Mouse (Mus musculus) megakaryocyte-erythroid progenitor cell, adult 5-6 weeks (primary cell): ENCODE measurements around the gene Adgrv1. TPM values are rescaled to one million over a fixed set of nuclear protein-coding genes. Genes with fewer than 3 reads are reported as not detected.

Experiments used
- ATAC-seq: replicated peaks from 2 replicates; pipeline ENCODE4 v1.8.0; 2016; ENCODE audit warnings: mild to moderate bottlenecking, inconsistent platforms; ENCODE audit not compliant: severe bottlenecking, poor library complexity, low FRiP score, low TSS enrichment
- total RNA-seq, 2 experiments: library from RNA; stranded (forward) in 1 of 2; stranded (reverse) in 1 of 2; fragments of 200-1000, 215-1000 nt in 1 of 2; fragments of >200 nt in 1 of 2; fragmentation: Nextera tagmentation in 1 of 2; gene quantifications; 2 replicates each; pipeline ENCODE4 v1.2.3; 2014 to 2017

The Adgrv1 gene
- total RNA-seq, 2 experiments from 2014 or later: not detected

DNA sequence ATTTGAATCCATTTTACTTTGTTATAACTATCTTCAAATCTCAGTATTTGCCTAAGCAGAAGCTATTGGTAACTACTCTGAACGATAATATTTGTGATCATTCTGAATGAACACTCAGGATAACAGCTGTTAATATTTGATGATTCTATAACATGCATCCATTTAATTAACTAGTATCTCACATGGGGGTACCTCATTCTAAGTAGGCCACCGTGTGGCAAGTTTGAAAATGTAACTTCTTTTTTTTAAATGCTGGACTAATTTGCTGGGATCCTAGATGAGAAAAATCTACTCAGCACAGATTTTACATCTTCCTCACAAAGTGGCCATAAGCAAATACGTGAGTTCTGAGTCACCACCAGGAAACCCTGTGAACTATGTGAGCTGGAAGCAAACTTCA is 423.1 kb downstream of the Adgrv1 start:
- no peak for ATAC-seq

DNA sequence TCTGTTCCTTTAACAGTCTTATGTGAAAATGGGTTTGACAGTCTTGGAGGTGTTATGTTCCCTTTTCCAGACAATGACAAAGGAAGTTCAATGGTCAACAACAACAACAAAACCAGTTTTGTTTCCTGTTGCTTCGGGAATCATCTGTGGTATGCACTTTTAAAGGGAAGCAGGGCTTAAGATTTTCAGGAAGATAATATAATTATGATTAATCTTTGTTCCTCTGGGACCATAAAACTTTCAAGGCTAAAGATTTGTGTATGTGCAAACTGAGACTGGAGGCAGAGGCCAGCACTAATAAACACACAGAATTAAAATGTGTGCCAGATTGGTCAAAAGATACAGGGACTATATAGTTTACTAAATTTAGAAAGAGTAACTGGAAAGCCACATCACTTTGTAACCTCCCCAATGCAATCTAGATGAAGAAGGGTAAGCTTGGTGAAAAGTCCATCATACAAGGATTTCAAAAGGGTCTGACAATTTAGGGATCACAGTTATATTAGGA is 424.8 kb downstream of the Adgrv1 start:
- ATAC-seq: no peak

DNA sequence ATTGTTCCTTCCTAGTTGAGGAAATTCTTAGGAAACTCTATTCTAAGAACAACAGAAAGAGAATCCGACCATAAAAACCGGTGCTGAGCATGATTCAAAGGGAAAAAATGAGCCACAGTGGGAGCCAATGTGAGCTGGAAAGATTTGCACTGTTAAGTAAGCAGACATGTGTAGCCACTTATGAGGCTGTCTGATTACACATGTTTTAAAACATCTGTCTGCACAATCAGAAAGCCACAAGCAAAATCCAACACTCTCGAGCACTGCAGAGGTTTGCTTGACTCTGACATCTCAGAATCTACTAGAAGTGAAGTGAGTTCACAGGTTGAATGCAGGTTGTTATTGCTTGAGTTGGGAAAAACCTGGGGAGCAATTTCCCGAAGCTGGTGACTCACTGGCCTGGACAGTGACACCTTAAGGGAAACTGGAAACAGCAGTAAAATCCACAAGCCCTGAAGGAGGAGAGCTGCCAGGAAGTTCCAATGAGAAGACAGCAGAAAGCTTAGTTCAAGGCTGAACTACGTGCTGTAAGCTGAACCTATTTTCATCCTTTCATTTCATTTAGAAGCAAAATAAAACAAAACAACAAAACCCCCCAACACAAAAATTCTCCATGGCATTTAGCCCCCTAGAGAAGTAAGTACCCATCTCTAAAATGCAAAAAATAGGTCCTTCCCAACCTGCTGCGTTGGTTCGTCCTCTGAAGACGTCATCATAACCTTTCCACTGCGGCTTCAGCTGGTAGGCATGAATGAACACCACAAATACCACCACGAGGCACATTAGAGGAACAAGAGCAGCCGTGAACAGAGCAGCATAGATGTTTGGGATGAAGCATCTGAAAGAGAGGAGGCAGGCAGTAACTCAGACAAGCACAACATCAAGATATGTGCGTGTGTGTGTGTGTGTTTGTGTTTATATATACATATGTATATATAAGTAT is 450.7 kb downstream of the Adgrv1 start:
- ATAC-seq: no peak

DNA sequence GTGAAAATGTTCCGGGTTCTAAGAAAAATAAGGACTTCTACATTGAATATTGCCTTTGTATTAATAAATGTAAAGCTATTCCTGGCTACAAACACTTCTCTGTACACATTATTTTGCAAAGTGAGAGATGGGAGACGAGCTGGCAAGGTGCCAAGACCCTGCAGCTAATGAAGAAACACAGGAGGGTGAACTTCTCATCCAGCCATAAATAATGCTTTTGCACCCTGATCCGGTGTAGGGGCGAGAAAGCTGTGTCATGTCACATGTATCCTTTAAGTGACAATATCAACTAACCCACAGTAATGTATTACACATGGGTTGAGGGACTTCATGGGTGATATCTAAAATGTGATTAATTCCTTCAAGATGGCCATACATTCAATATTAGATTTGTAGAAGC is 451.5 kb downstream of the Adgrv1 start:
- no peak for ATAC-seq

DNA sequence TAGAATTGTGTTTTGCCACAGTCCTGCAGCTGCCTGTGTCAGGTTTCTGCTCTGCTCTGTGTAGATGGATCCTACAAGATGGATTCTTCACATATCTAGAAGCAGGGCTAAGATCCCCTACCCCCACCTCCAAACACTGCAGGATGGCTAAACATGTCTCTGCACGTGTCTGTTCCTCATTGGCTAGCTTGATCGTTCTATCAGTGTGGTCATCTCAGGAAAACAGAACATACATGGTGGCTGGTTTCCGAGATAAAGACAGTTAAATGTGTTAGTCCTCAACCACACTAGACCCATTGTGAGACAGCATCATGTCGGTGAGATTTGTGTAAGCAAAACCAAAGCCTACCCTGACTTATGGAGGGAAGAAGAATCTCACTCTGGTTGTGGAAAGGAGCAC is 456.1 kb downstream of the Adgrv1 start:
- peak; percentile 59; the same call in 1 of the 2 replicates for ATAC-seq

DNA sequence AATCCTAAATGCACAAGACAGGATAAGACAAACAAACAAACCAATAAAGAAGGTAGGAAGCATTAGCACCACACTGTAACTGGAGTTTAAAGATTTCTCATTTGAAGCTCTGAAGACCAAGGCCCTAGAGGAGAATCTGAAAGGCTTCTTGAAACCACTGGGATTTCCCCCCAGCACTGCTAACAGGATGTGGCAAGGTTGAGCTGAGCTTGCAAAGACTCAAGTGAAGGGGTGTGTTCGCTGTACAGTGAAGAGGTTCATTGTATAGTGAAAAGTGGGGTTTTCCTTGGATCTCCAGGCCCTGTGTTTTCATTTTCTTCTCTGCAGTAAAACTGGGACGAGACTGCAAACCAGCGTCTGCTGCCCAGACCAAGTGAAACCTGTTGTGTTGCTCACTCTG is 456.9 kb downstream of the Adgrv1 start:
- no peak for ATAC-seq

DNA sequence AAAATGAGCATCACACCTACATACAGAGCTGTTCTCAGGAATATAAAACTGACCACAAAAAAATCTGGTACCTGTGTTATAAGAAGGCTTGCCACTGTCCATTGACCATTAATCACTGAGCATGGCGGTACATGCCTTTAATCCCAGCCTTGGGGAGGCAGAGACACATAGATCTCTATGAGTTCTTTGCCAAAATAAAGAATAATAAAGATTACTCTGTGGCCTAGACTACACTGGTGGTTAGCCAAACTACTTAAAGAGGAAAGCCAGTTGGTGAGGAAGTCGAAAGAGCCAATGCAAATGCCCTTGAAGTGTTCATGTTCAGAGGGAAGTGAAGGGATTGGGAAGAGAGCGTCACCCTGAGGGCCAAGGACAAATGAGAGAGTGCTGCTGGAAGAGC is 461.8 kb downstream of the Adgrv1 start:
- no peak for ATAC-seq

DNA sequence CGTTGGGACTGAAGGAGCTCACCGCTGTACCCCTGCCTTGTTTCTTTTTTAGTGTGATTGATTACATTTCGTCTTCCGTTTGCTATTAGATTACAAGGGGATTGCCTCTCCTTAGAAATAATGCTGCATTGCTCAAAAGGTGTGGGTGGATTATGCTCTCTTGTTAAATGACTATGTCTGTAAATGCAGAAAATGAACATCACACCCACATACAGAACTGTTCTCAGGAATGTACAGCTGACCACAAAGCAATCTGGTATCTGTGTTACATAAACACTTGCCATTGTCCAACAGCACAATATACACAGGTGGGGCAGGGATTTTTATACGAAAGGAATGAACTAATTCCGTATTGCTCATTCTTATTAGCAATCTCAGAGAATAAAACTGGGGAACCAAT is 465.5 kb downstream of the Adgrv1 start:
- ATAC-seq: no peak

DNA sequence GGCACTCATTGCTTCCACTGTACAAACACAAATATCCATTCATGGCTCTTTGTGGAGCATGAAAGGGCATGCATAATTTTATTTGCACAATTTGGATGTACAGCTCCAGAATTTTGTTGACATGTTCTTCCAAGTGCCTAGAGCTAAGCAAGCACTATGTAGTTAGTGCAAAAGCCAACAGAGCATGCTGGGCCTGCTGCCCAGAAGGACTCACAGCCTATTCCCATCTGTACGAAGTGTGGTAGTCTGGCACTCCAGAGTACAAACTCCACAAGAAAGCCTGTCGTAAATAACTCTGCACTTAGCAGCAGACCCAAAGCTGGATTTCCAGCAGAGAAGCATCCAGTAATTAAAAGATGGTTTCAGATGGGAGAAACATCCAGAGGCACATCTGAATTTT is 473.1 kb downstream of the Adgrv1 start:
- no peak for ATAC-seq

DNA sequence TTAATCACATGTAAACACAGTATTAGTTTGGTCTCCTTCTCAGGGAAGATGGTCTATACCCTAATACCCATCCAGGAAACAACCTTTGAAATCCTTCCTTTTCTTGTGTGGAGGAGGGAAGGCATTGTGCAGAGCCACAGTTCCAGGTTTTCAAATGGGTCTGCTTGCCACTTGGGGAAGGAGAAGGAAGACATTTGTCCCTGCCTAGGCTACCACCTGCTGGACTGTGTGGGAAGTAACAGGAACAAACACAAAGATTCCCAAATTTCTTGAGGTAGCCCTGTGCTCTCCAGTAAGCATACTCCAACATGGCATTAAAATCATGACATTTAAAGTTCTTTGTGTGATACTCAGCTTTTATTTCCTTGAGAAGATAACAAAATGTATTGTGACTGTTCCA is 477.6 kb downstream of the Adgrv1 start:
- ATAC-seq: peak; percentile 44; the same call in 1 of the 2 replicates

DNA sequence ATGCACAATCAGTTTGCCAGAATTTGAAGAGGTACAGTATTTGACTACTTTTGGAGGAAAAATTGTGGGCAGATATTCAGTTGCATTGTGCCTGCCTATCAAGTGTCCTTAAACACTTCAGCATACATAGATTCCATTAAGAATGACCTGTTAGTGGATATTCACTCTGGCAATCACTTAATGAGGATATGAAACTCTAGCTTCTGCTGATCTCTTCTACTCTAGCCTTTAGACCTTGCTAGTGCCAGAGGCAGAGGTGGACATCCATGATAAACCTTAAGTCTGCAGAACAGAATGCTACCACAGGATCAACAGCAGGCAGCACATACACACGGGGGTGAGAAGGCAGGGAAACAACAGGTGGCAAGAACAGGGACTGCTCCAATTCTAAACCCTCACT is 488.5 kb downstream of the Adgrv1 start:
- no peak for ATAC-seq

DNA sequence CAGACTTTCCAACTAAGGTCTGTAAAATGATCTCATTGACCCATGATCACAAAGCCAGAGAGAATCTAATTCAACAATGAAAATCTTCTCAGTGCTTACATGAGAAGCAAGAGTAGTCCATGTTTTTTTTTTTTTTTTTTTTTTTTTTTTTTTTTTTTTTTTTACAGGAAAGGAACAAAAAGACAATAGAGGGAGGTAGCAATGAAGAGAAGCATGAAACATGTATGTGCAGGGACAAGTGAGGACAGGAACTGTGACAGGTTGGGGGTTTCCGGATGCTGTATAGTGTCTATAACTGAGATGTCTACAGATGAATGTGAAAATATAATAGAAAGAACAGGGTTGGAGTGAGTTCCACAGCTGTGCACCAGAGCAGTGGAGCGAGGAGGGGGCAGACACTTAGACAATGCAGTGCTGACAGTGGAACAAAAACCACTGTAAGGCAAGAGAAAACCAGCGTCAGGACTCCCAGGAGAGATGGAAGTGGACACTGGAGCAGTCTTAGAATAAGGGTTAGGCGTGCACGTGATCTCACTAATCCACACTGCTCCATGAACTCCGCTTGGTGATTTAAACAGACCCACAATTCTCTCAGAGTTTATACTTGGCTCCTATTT is 490.6 kb downstream of the Adgrv1 start:
- ATAC-seq: no peak

DNA sequence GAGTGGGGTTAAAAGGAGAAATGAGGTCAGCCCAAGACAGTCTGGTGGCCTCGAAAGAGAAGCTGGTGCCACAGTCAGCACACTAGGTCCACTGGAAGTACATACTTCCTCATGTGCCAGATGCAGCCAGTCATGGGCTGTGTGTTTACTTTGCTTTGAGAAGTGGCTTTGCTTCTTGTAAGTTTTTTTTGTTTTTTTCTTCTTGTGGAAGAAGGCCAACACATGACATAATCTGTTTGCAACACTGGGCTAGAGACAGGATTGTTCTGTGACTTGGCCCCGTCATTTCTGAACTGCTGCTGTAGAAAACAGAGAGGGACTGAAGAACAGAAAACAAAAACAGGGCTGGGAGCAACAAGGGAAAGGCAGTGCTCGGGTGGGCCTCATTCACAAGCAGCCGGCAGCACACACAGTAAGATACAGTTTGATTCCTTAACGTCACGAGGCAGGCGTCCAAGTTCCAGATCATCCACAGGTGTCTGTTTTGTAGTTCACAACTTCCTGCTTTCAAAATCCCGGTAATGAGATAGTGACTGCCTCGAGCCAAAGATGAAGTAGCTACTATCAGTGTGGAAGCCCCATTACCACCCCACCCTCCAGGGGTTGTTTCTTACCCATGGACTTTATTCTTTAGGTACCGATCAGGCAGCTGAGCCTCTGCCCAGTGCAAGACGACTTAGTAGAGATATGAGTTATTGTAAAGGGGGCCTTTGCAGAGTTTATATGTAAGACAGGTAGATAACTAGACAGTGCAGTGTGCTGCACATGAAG is 496.1 kb downstream of the Adgrv1 start:
- ATAC-seq: peak; percentile 34; the same call in 1 of the 2 replicates

DNA sequence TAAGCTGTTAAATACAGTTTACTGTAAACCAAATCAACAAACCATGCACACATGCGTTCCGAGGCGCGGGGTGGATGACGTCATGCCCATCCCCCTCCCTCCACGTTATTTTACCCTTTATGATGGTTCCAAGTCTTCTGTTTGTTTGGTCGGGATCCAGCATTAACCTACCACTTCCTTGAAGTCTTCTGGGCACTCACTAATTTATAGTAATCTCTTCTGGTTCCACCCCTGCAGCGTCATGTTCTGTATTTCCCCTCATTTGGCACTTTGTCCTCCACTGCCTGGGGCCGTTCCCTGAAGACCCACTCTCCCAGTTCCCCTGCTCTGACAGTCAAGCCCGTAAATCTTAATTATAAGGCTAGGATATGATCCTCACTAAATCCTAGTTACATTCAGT is 497.0 kb downstream of the Adgrv1 start:
- ATAC-seq: no peak

DNA sequence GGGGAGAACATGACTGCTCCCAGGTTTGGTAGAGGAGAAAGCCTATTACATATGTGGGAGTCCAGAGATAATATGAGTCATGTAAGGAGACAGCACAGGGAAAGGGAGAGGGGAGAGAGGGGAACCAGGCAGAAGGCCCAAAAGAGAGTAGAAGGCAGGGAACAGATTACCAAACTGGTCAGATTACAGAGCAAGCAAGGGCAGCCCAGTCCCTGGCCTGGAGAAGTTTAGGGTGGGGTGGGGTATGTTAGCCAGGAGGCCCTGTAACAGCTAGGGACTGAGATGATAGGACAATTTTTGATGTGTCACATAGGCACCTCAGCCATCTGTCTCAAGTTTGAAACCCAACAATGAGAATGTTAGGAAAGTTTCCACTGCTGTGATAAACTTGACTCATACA is 498.5 kb downstream of the Adgrv1 start:
- no peak for ATAC-seq

DNA sequence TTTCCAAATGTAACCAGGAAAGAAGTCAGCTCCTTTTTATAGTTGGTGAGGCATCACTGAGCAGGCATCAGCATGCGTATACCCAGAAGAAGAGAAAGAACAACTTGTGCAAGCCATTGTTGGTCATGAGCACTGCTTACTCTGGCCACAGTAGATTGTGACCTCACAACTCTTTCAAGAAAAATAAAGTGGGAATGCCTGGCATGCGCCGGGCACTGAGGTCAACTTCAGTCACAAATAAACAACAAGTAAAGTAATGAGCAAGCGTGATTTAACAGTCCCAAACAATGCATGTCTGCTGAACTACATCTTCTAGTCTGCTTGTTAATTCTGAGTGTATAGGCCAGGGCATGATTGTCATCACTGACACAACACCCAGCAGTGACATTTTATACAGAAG is 499.6 kb downstream of the Adgrv1 start:
- no peak for ATAC-seq

DNA sequence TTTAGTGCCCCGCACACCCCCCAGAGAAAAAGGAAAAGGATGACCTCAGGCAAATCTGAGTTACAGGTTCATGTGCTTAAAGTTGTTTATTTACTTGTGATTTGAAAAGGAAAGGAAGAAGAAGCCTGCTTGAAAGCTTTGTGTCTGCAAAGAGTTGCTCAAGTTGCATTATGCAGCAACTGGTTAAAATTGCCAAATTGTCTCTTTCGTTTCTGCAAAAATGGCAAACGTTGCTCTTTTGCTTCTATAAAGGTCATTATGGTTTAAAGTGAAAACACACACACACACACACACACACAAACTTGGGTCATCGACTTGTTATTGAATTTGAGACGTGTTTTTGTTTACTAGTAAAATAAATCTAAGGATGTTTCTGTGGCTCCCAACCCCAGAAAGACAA is 500.3 kb downstream of the Adgrv1 start:
- no peak for ATAC-seq

DNA sequence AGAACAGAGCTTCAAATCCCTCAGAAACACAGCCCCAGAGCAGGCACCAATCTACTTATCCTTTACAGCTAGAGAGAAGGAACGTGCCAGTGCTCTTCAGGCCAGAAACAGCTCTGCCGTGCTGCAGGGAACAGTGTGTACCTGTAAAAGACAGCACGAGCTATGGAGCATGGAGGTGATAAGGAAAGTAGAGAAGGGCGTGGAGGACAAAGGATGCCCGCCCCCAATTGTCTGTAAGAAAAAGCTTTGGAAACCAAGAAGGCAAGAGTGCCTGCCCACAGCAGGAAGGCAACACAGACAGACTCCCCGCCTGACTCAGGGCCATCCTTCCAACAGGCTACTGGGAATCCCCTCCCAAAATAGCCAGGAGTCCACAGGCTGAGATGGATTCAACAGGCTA is 501.1 kb downstream of the Adgrv1 start:
- ATAC-seq: 0 out of 2 replicates have a peak, but pooled peaks have one; percentile 11

DNA sequence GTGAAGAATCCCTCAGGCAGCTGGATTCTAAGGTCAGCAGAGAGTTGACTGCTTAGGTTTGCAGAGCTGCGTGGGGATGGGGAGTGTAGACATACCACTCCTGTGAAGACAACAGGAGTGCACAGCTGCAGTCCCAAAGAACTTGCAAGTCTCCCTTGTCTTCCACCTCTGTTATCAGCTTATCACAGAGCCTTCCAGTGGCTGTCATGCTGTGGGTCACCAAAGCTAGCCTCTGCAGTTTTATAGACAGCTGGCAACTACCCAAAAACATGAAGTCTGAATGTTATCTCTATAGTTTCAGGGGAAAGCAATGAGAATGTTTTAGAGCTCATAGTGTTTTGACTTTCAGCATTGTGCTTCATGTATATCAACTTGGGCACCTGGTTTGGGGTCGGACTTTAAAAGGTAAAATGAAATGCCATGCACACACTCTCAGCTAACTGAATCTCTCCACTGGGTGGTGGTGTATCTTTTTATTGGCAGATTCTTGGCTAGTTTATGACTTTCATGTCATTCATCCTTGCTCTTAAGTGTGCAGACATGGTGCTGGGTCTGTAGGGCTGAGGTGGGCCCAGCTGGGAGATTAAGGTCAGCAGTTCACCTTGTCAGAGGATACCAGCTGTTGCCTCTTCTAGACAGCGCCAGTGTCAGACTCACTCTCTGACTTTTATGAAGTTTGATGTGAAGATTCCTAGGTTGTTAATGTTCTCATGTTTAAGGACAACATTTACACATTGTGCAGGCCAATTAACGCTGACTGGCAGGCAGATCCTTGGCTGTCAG is 502.0 kb downstream of the Adgrv1 start:
- ATAC-seq: peak; percentile 88
